Mouse (Mus musculus) lung, adult 2 months (tissue): Measurements from ENCODE around the gene Ddx5.

Experiments used
- CTCF ChIP-seq: fragments of 200-500 bp; IDR thresholded peaks from 2 replicates; pipeline ENCODE4 v1.5.1; 2011; ENCODE audit warnings: mild to moderate bottlenecking, low read length, control low read depth; ENCODE audit not compliant: insufficient read depth
- POLR2A ChIP-seq: fragments of 200-500 bp; IDR thresholded peaks from 2 replicates; pipeline ENCODE4 v1.6.1; 2011; ENCODE audit warnings: low read depth, mild to moderate bottlenecking, control low read depth, low read length, borderline replicate concordance; ENCODE audit errors: extremely low read depth

GRCm38 (mm10) chr11:106788775-106789459 is at the start of gene Ddx5, which contains the start of gene Cep95:
- peak; percentile 94; the same call in 1 of the 2 replicates for TF ChIP-seq POLR2A
- no peak for TF ChIP-seq CTCF
